Mouse (Mus musculus) G1E (cell line): ENCODE measurements around the gene Gm9944. TPM values are rescaled to one million over a fixed set of nuclear protein-coding genes. Genes with fewer than 3 reads are reported as not detected.

ENCODE experiments used
- ATAC-seq: 2 replicates; pipeline ENCODE4 v1.8.0; 2016; ENCODE audit warnings: mild to moderate bottlenecking; ENCODE audit not compliant: insufficient number of reproducible peaks, poor library complexity, low FRiP score, severe bottlenecking; ENCODE audit errors: extremely low read depth
- DNase-seq: peaks from one replicate; pipeline ENCODE4 v3.0.0; 2012; ENCODE audit warnings: low spot score
- H3K27me3 ChIP-seq: 2 replicates; pipeline ENCODE4 v1.6.1; 2012; ENCODE audit warnings: mild to moderate bottlenecking, low read length, inconsistent platforms; ENCODE audit not compliant: insufficient read depth
- H3K36me3 ChIP-seq: replicated peaks from 2 replicates; pipeline ENCODE3; 2012; ENCODE audit warnings: mild to moderate bottlenecking, inconsistent platforms
- H3K4me1 ChIP-seq: 2 replicates; pipeline ENCODE4 v1.6.1; 2012; ENCODE audit warnings: low read depth, low read length, inconsistent platforms, mixed read lengths; ENCODE audit not compliant: insufficient read depth
- H3K4me3 ChIP-seq: 2 replicates; pipeline ENCODE4 v1.5.1; 2012; ENCODE audit warnings: low read depth, mild to moderate bottlenecking, inconsistent platforms, low read length, moderate library complexity, mixed read lengths
- H3K9me3 ChIP-seq: replicated peaks from 2 replicates; pipeline ENCODE4 v1.6.1; 2012; ENCODE audit warnings: inconsistent platforms
- CTCF ChIP-seq: IDR thresholded peaks from 2 replicates; pipeline ENCODE4 v1.5.1; 2012; ENCODE audit warnings: low read depth, low read length, inconsistent platforms, mixed read lengths
- GATA1 ChIP-seq: IDR thresholded peaks from 2 replicates; pipeline ENCODE4 v1.6.1; 2012; ENCODE audit warnings: borderline replicate concordance, low read length, inconsistent platforms, mixed read lengths
- GATA2 ChIP-seq: IDR thresholded peaks from 2 replicates; pipeline ENCODE4 v1.6.1; 2012; ENCODE audit warnings: low read depth, low read length, inconsistent platforms, borderline replicate concordance
- POLR2AphosphoS5 ChIP-seq: IDR thresholded peaks from 2 replicates; pipeline ENCODE4 v1.6.1; 2012; ENCODE audit warnings: low read depth, low read length, inconsistent platforms; ENCODE audit not compliant: insufficient replicate concordance
- TAL1 ChIP-seq: conservative IDR thresholded peaks from 2 replicates; pipeline ENCODE4 v1.6.1; 2012; ENCODE audit warnings: low read depth, low read length, inconsistent platforms, mixed read lengths
- polyA plus RNA-seq: library from polyadenylated mRNA; stranded (reverse); fragments of >175 nt; gene quantifications from 2 replicates; pipeline ENCODE4 v1.2.3, GENCODE M21; 2012
- total RNA-seq, 2 experiments: library from RNA; stranded (forward) in 1 of 2; stranded (reverse) in 1 of 2; fragments of 200-1000 nt in 1 of 2; fragments of >200 nt in 1 of 2; fragmentation: Nextera tagmentation in 1 of 2; gene quantifications; 2 replicates each; pipeline ENCODE4 v1.2.3; 2014 to 2017

Gene Gm9944
- total and polyA plus RNA-seq, 3 experiments, result not detected

DNA sequence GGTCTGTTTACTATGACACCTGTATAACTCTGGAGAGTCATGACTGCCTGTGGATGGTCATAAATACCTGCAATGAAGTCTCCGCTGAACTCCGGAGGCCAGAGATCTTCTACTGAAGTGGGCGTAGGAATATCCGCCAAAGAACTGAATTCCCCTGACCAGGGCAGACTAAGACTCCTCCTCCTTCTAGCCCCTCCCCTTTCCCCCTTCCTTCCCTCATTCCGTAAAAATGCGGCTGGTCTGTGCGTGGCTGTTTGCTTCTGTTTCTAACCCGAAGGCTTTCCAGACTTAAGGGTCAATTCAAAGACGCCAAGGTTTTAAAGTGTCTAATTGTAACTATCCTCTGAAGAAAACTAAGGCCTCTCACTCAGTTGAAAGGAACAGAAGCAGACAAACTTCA is 44.8 kb downstream of the Gm9944 start, which contains the start of gene Pramef12:
TSS of gene Pramef12 (minus strand) at position 175 of the 400 bp plus-strand sequence.
- Histone ChIP-seq H3K4me3 (no peak within 1 kb of the TSS), H3K9me3 (peaks cover 30% of the 10 kb centered on the region), H3K4me1 (no peaks in the 10 kb centered on the region), H3K27me3 (no peaks in the 10 kb centered on the region), H3K36me3 (no peaks in the 10 kb centered on the region)
- ATAC-seq (no peak), DNase-seq (no peak)
- TF ChIP-seq GATA2 (no peak), TAL1 (no peak), POLR2AphosphoS5 (no peak)

DNA sequence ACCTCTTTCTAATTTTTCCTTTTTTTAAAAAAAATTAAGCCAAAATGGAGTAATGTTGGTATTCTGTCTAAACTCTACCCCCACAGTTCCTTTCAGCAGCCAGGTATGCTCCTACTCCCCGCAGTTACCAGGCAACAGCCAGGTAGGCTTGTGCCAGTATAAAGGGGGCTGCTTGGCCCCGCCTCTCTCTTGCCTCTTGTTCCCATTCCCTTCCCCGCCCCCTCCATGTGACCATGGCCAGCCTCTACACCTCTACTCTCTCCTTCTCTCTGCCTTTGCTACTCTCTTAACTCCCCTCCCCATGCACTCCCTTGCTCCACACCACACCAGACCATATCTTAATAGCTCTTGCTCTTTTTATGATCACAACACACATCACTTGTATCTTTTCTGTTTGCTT is 46.9 kb downstream of the Gm9944 start:
- H3K4me3 ChIP-seq, result no peak overlapping the region
- H3K4me1 ChIP-seq, result no peaks in the 10 kb centered on the region
- H3K36me3 ChIP-seq, result no peaks in the 10 kb centered on the region
- H3K9me3 ChIP-seq, result peaks cover 34% of the 10 kb centered on the region
- DNase-seq (no peak), ATAC-seq (no peak)
- TF ChIP-seq TAL1 (no peak), GATA2 (no peak), POLR2AphosphoS5 (no peak), GATA1 (no peak)
- H3K27me3 ChIP-seq, result no peaks in the 10 kb centered on the region

DNA sequence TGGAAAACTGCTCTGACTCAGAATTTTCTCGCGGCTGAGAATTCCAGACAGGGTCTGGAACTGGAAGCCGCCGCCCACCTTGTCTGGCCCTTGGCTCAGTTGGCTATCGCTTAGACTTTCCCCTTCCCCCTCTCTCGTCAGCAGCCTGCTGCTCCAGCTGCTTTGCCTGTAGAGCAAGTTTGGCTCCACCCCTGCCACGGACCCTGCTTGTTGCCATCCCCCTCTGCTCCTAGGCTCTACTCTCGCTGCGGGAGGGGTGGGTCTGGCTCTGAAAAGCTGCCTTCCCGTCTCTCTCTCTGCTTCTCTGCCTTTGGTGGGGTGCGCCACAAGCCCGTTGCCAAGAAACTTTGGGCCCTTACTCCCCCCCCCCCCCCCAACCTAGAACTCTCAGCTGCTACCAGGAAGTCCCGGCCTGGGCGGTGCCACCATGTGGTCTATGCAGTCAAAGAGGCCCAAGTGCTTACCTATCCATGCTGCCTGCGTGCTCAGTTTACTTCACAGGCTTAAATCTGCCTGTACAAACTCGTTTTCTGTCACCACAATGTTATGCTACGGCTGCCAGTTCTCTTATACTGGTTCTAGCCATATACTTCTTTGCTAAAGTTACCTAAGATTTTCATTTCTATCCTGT is 48.5 kb downstream of the Gm9944 start:
- Histone ChIP-seq H3K9me3 (peaks cover 33% of the 10 kb centered on the region), H3K4me3 (no peak overlapping the region)
- ATAC-seq, result no peak

More for the DNA sequence above, 48.5 kb downstream of the Gm9944 start:
- no peak for DNase-seq
- TF ChIP-seq GATA1, result no peak
- no peak for TF ChIP-seq CTCF
- no peak for TF ChIP-seq POLR2AphosphoS5
- no peak for TF ChIP-seq GATA2
- no peak for TF ChIP-seq TAL1
- no peaks in the 10 kb centered on the region for H3K4me1 ChIP-seq
- H3K36me3 ChIP-seq, result no peaks in the 10 kb centered on the region
- no peaks in the 10 kb centered on the region for H3K27me3 ChIP-seq

Other genes with a start within 250 kb of the Gm9944 start
- not detected in 2 replicates for gene C87977, start 240.0 kb downstream of the Gm9944 start, total RNA-seq (2014; fragmentation: Nextera tagmentation)
- 0.05 TPM in 1 of 2 replicates, not detected in the other for gene C87977, start 240.0 kb downstream of the Gm9944 start, total RNA-seq (2017)
- gene C87977, start 240.0 kb downstream of the Gm9944 start, polyA plus RNA-seq, result not detected in 2 replicates
- gene Pramel5, start 172.8 kb downstream of the Gm9944 start, total RNA-seq (2014; fragmentation: Nextera tagmentation), result not detected in 2 replicates
- 0.29 and 0.38 TPM in 2 replicates for gene Pramel5, start 172.8 kb downstream of the Gm9944 start, total RNA-seq (2017)
- gene Pramel5, start 172.8 kb downstream of the Gm9944 start, polyA plus RNA-seq, result not detected in 2 replicates
- gene Gm13128, start 123.1 kb downstream of the Gm9944 start, total RNA-seq (2014; fragmentation: Nextera tagmentation), result not detected in 2 replicates
- gene Gm13128, start 123.1 kb downstream of the Gm9944 start, total RNA-seq (2017), result 0.06 and 0.16 TPM in 2 replicates
- not detected in 2 replicates for gene Gm13128, start 123.1 kb downstream of the Gm9944 start, polyA plus RNA-seq
- gene Gm13119, start 95.4 kb downstream of the Gm9944 start, total RNA-seq (2014; fragmentation: Nextera tagmentation), result not detected in 2 replicates
- gene Gm13119, start 95.4 kb downstream of the Gm9944 start, total RNA-seq (2017), result not detected in 2 replicates
- not detected in 2 replicates for gene Gm13119, start 95.4 kb downstream of the Gm9944 start, polyA plus RNA-seq
- not detected in 2 replicates for gene Pramef20, start 75.4 kb downstream of the Gm9944 start, total RNA-seq (2014; fragmentation: Nextera tagmentation)
- not detected in 2 replicates for gene Pramef20, start 75.4 kb downstream of the Gm9944 start, total RNA-seq (2017)
- gene Pramef20, start 75.4 kb downstream of the Gm9944 start, polyA plus RNA-seq, result not detected in 2 replicates
- gene Pramef12, start 44.9 kb downstream of the Gm9944 start, total RNA-seq (2014; fragmentation: Nextera tagmentation), result not detected in 2 replicates
- gene Pramef12, start 44.9 kb downstream of the Gm9944 start, total RNA-seq (2017), result 0.05 TPM in 1 of 2 replicates, not detected in the other
- not detected in 2 replicates for gene Pramef12, start 44.9 kb downstream of the Gm9944 start, polyA plus RNA-seq
- gene 1700012P22Rik, start 14.5 kb downstream of the Gm9944 start, total RNA-seq (2014; fragmentation: Nextera tagmentation), result not detected in 2 replicates
- not detected in 2 replicates for gene 1700012P22Rik, start 14.5 kb downstream of the Gm9944 start, total RNA-seq (2017)
- not detected in 2 replicates for gene 1700012P22Rik, start 14.5 kb downstream of the Gm9944 start, polyA plus RNA-seq
- not detected in 2 replicates for gene Aadacl3, start 10.4 kb upstream of the Gm9944 start, total RNA-seq (2014; fragmentation: Nextera tagmentation)
- 0.05 TPM in 1 of 2 replicates, not detected in the other for gene Aadacl3, start 10.4 kb upstream of the Gm9944 start, total RNA-seq (2017)
- gene Aadacl3, start 10.4 kb upstream of the Gm9944 start, polyA plus RNA-seq, result not detected in 2 replicates
- not detected in 2 replicates for gene 9430007A20Rik, start 66.5 kb upstream of the Gm9944 start, total RNA-seq (2014; fragmentation: Nextera tagmentation)
- not detected in 2 replicates for gene 9430007A20Rik, start 66.5 kb upstream of the Gm9944 start, total RNA-seq (2017)
- not detected in 2 replicates for gene 9430007A20Rik, start 66.5 kb upstream of the Gm9944 start, polyA plus RNA-seq
- gene Gm13124, start 111.8 kb upstream of the Gm9944 start, total RNA-seq (2014; fragmentation: Nextera tagmentation), result not detected in 2 replicates
- gene Gm13124, start 111.8 kb upstream of the Gm9944 start, total RNA-seq (2017), result 0.16 TPM in 1 of 2 replicates, not detected in the other
- not detected in 2 replicates for gene Gm13124, start 111.8 kb upstream of the Gm9944 start, polyA plus RNA-seq
- gene Aadacl4, start 160.4 kb upstream of the Gm9944 start, total RNA-seq (2014; fragmentation: Nextera tagmentation), result not detected in 2 replicates
- gene Aadacl4, start 160.4 kb upstream of the Gm9944 start, total RNA-seq (2017), result 0.16 TPM in 1 of 2 replicates, not detected in the other
- not detected in 2 replicates for gene Aadacl4, start 160.4 kb upstream of the Gm9944 start, polyA plus RNA-seq
- gene Gm436, start 233.1 kb upstream of the Gm9944 start, total RNA-seq (2014; fragmentation: Nextera tagmentation), result not detected in 2 replicates
- gene Gm436, start 233.1 kb upstream of the Gm9944 start, total RNA-seq (2017), result not detected in 2 replicates
- not detected in 2 replicates for gene Gm436, start 233.1 kb upstream of the Gm9944 start, polyA plus RNA-seq